Mouse (Mus musculus): ENCODE results near the gene Pip5k1b. TPM values are rescaled to one million over a fixed set of nuclear protein-coding genes. Genes with fewer than 3 reads are reported as not detected.
A peak's percentile ranks its signal among the peaks of the same experiment; 100 is the strongest.

Pip5k1b gene
- polyA plus RNA-seq, 1 experiment from 2014 or later, result 2.3 TPM

GRCm38 (mm10) chr19:24416975-24417658 lies 138.6 kb downstream of the Pip5k1b start:
- no peaks in the 10 kb centered on the region for H3K4me1 ChIP-seq
- H3K9me3 ChIP-seq (replicated peaks), result no peaks in the 10 kb centered on the region
- no peaks in the 10 kb centered on the region for H3K36me3 ChIP-seq
- H3K27me3 ChIP-seq, result no peaks in the 10 kb centered on the region
- 87% methylated on average over 9 of the region's 9 CpGs for WGBS
- no peak overlapping the region for H3K4me2 ChIP-seq (replicated peaks)
- H3K4me3 ChIP-seq, result no peak overlapping the region
- no peak for ATAC-seq (ENCODE audit: low FRiP score)
- H3K27ac ChIP-seq, result no peak overlapping the region
- no peak overlapping the region for H3K9ac ChIP-seq

- Histone ChIP-seq H3K27me3 (no peaks in the 10 kb centered on the region), H3K27ac (no peak overlapping the region), H3K4me1 (no peaks in the 10 kb centered on the region), H3K4me2 (replicated peaks) (no peak overlapping the region), H3K4me3 (no peak overlapping the region), H3K9me3 (replicated peaks) (no peaks in the 10 kb centered on the region), H3K9ac (no peak overlapping the region), H3K36me3 (no peaks in the 10 kb centered on the region)
- ATAC-seq (ENCODE audit: low FRiP score), result no peak
- WGBS, result 83% methylated on average over 8 of the region's 8 CpGs
These were observed 139.7 kb downstream of the Pip5k1b start for GRCm38 (mm10) chr19:24415778-24416621.

GRCm38 (mm10) chr19:24408863-24409564 lies 146.7 kb downstream of the Pip5k1b start:
- no peak overlapping the region for H3K9ac ChIP-seq
- H3K9me3 ChIP-seq (replicated peaks), result no peaks in the 10 kb centered on the region
- H3K4me1 ChIP-seq, result no peaks in the 10 kb centered on the region
- H3K4me3 ChIP-seq, result no peak overlapping the region
- no peak overlapping the region for H3K27ac ChIP-seq
- H3K27me3 ChIP-seq, result no peaks in the 10 kb centered on the region
- no peak for ATAC-seq (ENCODE audit: low FRiP score)
- WGBS, result 85% methylated on average over 11 of the region's 11 CpGs
- H3K4me2 ChIP-seq (replicated peaks), result no peak overlapping the region
- no peaks in the 10 kb centered on the region for H3K36me3 ChIP-seq

- H3K4me1 ChIP-seq, result no peaks in the 10 kb centered on the region
- H3K9me3 ChIP-seq (replicated peaks), result no peaks in the 10 kb centered on the region
- no peak overlapping the region for H3K27ac ChIP-seq
- no peak overlapping the region for H3K4me2 ChIP-seq (replicated peaks)
- 90% methylated on average over 3 of the region's 3 CpGs for WGBS
- no peaks in the 10 kb centered on the region for H3K27me3 ChIP-seq
- no peak for ATAC-seq (ENCODE audit: low FRiP score)
- no peaks in the 10 kb centered on the region for H3K36me3 ChIP-seq
- no peak overlapping the region for H3K4me3 ChIP-seq
- H3K9ac ChIP-seq, result no peak overlapping the region
These were observed 151.0 kb downstream of the Pip5k1b start for GRCm38 (mm10) chr19:24404716-24405115.

- Histone ChIP-seq H3K4me2 (replicated peaks) (no peak overlapping the region), H3K27me3 (no peaks in the 10 kb centered on the region), H3K9me3 (replicated peaks) (no peaks in the 10 kb centered on the region), H3K4me3 (no peak overlapping the region), H3K9ac (no peak overlapping the region), H3K27ac (no peak overlapping the region), H3K4me1 (no peaks in the 10 kb centered on the region), H3K36me3 (no peaks in the 10 kb centered on the region)
- no peak for ATAC-seq (ENCODE audit: low FRiP score)
- WGBS, result 89% methylated on average over 6 of the region's 6 CpGs
These were observed 152.4 kb downstream of the Pip5k1b start for GRCm38 (mm10) chr19:24403245-24403644.

- H3K36me3 ChIP-seq, result no peaks in the 10 kb centered on the region
- no peak overlapping the region for H3K4me3 ChIP-seq
- H3K9ac ChIP-seq, result no peak overlapping the region
- no peaks in the 10 kb centered on the region; the same call in 1 of the 2 replicates for H3K4me1 ChIP-seq
- H3K27me3 ChIP-seq, result no peaks in the 10 kb centered on the region
- no peak overlapping the region for H3K4me2 ChIP-seq (replicated peaks)
- H3K9me3 ChIP-seq (replicated peaks), result no peaks in the 10 kb centered on the region
- H3K27ac ChIP-seq, result no peak overlapping the region
- WGBS, result 90% methylated on average over 2 of the region's 2 CpGs
- no peak for ATAC-seq (ENCODE audit: low FRiP score)
These were observed 161.8 kb downstream of the Pip5k1b start for GRCm38 (mm10) chr19:24393920-24394319.

GRCm38 (mm10) chr19:24391519-24392251 lies 164.0 kb downstream of the Pip5k1b start:
- Histone ChIP-seq H3K9me3 (replicated peaks) (no peaks in the 10 kb centered on the region), H3K27ac (no peak overlapping the region), H3K4me3 (no peak overlapping the region), H3K4me1 (no peaks in the 10 kb centered on the region; the same call in 1 of the 2 replicates), H3K4me2 (replicated peaks) (no peak overlapping the region), H3K36me3 (no peaks in the 10 kb centered on the region), H3K27me3 (no peaks in the 10 kb centered on the region), H3K9ac (no peak overlapping the region)
- WGBS, result 66% methylated on average over 9 of the region's 9 CpGs
- no peak for ATAC-seq (ENCODE audit: low FRiP score)

GRCm38 (mm10) chr19:24386956-24387865 lies 168.5 kb downstream of the Pip5k1b start:
- WGBS, result 93% methylated on average over 22 of the region's 22 CpGs
- H3K4me2 ChIP-seq (replicated peaks), result no peak overlapping the region
- no peaks in the 10 kb centered on the region for H3K36me3 ChIP-seq
- no peak overlapping the region for H3K4me3 ChIP-seq
- H3K4me1 ChIP-seq, result no peaks in the 10 kb centered on the region
- no peak for ATAC-seq (ENCODE audit: low FRiP score)
- no peaks in the 10 kb centered on the region for H3K9me3 ChIP-seq (replicated peaks)
- no peak overlapping the region for H3K27ac ChIP-seq
- no peaks in the 10 kb centered on the region for H3K27me3 ChIP-seq
- no peak overlapping the region for H3K9ac ChIP-seq

GRCm38 (mm10) chr19:24378470-24378869 lies 177.2 kb downstream of the Pip5k1b start:
- 45% methylated on average over 6 of the region's 6 CpGs for WGBS
- H3K4me3 ChIP-seq, result no peak overlapping the region
- H3K36me3 ChIP-seq, result no peaks in the 10 kb centered on the region
- H3K27me3 ChIP-seq, result no peaks in the 10 kb centered on the region
- H3K4me2 ChIP-seq (replicated peaks), result no peak overlapping the region
- H3K9me3 ChIP-seq (replicated peaks), result no peaks in the 10 kb centered on the region
- peaks cover 4% of the 10 kb centered on the region; the same call in 1 of the 2 replicates for H3K4me1 ChIP-seq
- no peak for ATAC-seq (ENCODE audit: low FRiP score)
- no peak overlapping the region for H3K27ac ChIP-seq
- no peak overlapping the region for H3K9ac ChIP-seq

GRCm38 (mm10) chr19:24371763-24372640 lies 183.7 kb downstream of the Pip5k1b start:
- 39% methylated on average over 19 of the region's 19 CpGs for WGBS
- peak overlapping the region; percentile 41 for H3K4me2 ChIP-seq (replicated peaks)
- peaks cover 15% of the 10 kb centered on the region for H3K4me1 ChIP-seq
- ATAC-seq (ENCODE audit: low FRiP score), result peak; percentile 60
- no peak overlapping the region for H3K4me3 ChIP-seq
- H3K27me3 ChIP-seq, result no peaks in the 10 kb centered on the region
- H3K9ac ChIP-seq, result no peak overlapping the region
- H3K9me3 ChIP-seq (replicated peaks), result no peaks in the 10 kb centered on the region
- H3K27ac ChIP-seq, result peak overlapping the region; percentile 49
- H3K36me3 ChIP-seq, result no peaks in the 10 kb centered on the region
